Mouse (Mus musculus): ENCODE results near the gene Iqck. TPM values are rescaled to one million over a fixed set of nuclear protein-coding genes. Genes with fewer than 3 reads are reported as not detected.

The Iqck gene
- polyA plus RNA-seq, 1 experiment from 2014 or later: 4.5 TPM

GRCm38 (mm10) chr7:118821887-118822556 is 33.5 kb upstream of the Iqck start:
- Histone ChIP-seq H3K9me3 (ENCODE audit: control insufficient read depth, low read length) (no peaks in the 10 kb centered on the region), H3K4me3 (replicated peaks; ENCODE audit: low read length) (no peak overlapping the region), H3K9ac (no peak overlapping the region), H3K27ac (no peak overlapping the region), H3K4me1 (replicated peaks; ENCODE audit: control insufficient read depth, insufficient read depth, low read length) (no peaks in the 10 kb centered on the region), H3K4me2 (replicated peaks) (no peak overlapping the region), H3K36me3 (replicated peaks; ENCODE audit: control insufficient read depth, insufficient read depth) (peaks cover 46% of the 10 kb centered on the region), H3K27me3 (ENCODE audit: control insufficient read depth, insufficient read depth, low read length) (no peaks in the 10 kb centered on the region)
- no peak for DNase-seq (ENCODE audit: low spot score)
- 93% methylated on average over 12 of the region's 12 CpGs for WGBS
- no peak for ATAC-seq (ENCODE audit: low FRiP score)

DNA sequence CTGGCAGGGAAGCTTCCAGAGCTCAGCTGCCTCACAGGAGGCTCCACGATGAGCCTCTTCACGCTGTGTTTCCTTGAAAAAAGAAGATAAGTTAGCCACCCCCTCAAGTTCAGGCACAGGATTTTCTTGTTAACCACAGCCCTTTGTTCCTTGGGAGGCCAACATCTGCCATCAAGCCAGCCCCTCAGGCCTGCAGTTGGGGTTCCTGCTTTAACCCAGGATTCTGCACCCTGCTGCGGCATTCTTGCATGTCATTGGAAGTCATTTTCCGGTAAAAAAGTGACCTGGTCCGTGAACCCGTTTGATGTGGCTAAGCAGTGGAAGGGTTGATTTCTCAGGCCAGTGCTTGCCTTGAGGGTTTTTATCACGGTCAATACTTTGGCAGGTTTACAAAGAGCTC is 31.1 kb upstream of the Iqck start:
- no peak overlapping the region for H3K4me2 ChIP-seq (replicated peaks)
- ATAC-seq (ENCODE audit: low FRiP score): no peak
- H3K9ac ChIP-seq: no peak overlapping the region
- H3K27me3 ChIP-seq (ENCODE audit: control insufficient read depth, insufficient read depth, low read length): no peaks in the 10 kb centered on the region
- no peaks in the 10 kb centered on the region for H3K9me3 ChIP-seq (ENCODE audit: control insufficient read depth, low read length)
- no peak overlapping the region for H3K4me3 ChIP-seq (replicated peaks; ENCODE audit: low read length)
- 46% methylated on average over 7 of the region's 7 CpGs for WGBS
- no peaks in the 10 kb centered on the region for H3K4me1 ChIP-seq (replicated peaks; ENCODE audit: control insufficient read depth, insufficient read depth, low read length)
- no peak overlapping the region for H3K27ac ChIP-seq
- no peak for DNase-seq (ENCODE audit: low spot score)
- H3K36me3 ChIP-seq (replicated peaks; ENCODE audit: control insufficient read depth, insufficient read depth): peaks cover 51% of the 10 kb centered on the region

DNA sequence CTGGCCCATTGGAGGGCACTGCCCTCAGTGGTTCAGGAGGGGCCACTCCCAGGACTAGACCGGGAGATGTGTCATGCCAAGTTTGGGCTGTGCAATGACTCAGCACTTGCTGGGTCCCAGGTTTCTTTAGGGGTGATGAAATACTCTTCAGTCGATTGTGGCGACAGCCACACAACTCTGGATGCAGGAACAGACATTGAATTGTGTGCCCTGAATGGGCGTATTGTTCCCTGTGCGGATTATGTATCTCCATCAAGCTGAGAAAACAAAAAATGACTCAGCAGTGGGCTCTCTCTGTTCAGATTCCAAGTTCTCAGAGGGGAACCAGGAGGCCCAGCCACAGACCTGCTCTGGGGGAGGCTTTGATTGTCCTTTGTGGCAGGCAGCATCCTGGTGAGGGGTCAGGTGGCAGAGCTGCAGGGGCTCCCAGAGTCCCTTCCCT is 27.6 kb upstream of the Iqck start:
- Histone ChIP-seq H3K27ac (no peak overlapping the region), H3K27me3 (ENCODE audit: control insufficient read depth, insufficient read depth, low read length) (no peaks in the 10 kb centered on the region), H3K36me3 (replicated peaks; ENCODE audit: control insufficient read depth, insufficient read depth) (peaks cover 54% of the 10 kb centered on the region), H3K4me2 (replicated peaks) (no peak overlapping the region), H3K4me1 (replicated peaks; ENCODE audit: control insufficient read depth, insufficient read depth, low read length) (no peaks in the 10 kb centered on the region), H3K4me3 (replicated peaks; ENCODE audit: low read length) (no peak overlapping the region), H3K9ac (no peak overlapping the region), H3K9me3 (ENCODE audit: control insufficient read depth, low read length) (no peaks in the 10 kb centered on the region)
- DNase-seq (ENCODE audit: low spot score): no peak
- 36% methylated on average over 5 of the region's 5 CpGs for WGBS
- ATAC-seq (ENCODE audit: low FRiP score): peak; percentile 51; the same call in 1 of the 2 replicates

- 97% methylated on average over 5 of the region's 5 CpGs for WGBS
- Histone ChIP-seq H3K9ac (no peak overlapping the region), H3K9me3 (ENCODE audit: control insufficient read depth, low read length) (no peaks in the 10 kb centered on the region), H3K4me1 (replicated peaks; ENCODE audit: control insufficient read depth, insufficient read depth, low read length) (no peaks in the 10 kb centered on the region), H3K4me2 (replicated peaks) (no peak overlapping the region), H3K27ac (no peak overlapping the region), H3K4me3 (replicated peaks; ENCODE audit: low read length) (no peak overlapping the region), H3K36me3 (replicated peaks; ENCODE audit: control insufficient read depth, insufficient read depth) (peaks cover 99% of the 10 kb centered on the region), H3K27me3 (ENCODE audit: control insufficient read depth, insufficient read depth, low read length) (no peaks in the 10 kb centered on the region)
- DNase-seq (ENCODE audit: low spot score) (no peak), ATAC-seq (ENCODE audit: low FRiP score) (no peak)
These were observed 17.7 kb upstream of the Iqck start for GRCm38 (mm10) chr7:118837901-118838300.

- no peak; the same call in 1 of the 2 replicates for ATAC-seq (ENCODE audit: low FRiP score)
- Histone ChIP-seq H3K4me1 (replicated peaks; ENCODE audit: control insufficient read depth, insufficient read depth, low read length) (no peaks in the 10 kb centered on the region), H3K9me3 (ENCODE audit: control insufficient read depth, low read length) (no peaks in the 10 kb centered on the region), H3K27ac (no peak overlapping the region), H3K27me3 (ENCODE audit: control insufficient read depth, insufficient read depth, low read length) (no peaks in the 10 kb centered on the region), H3K36me3 (replicated peaks; ENCODE audit: control insufficient read depth, insufficient read depth) (peaks cover 99% of the 10 kb centered on the region), H3K9ac (no peak overlapping the region), H3K4me2 (replicated peaks) (no peak overlapping the region), H3K4me3 (replicated peaks; ENCODE audit: low read length) (no peak overlapping the region)
- 74% methylated on average over 8 of the region's 8 CpGs for WGBS
- no peak for DNase-seq (ENCODE audit: low spot score)
These were observed 14.4 kb upstream of the Iqck start for GRCm38 (mm10) chr7:118841030-118841745.

DNA sequence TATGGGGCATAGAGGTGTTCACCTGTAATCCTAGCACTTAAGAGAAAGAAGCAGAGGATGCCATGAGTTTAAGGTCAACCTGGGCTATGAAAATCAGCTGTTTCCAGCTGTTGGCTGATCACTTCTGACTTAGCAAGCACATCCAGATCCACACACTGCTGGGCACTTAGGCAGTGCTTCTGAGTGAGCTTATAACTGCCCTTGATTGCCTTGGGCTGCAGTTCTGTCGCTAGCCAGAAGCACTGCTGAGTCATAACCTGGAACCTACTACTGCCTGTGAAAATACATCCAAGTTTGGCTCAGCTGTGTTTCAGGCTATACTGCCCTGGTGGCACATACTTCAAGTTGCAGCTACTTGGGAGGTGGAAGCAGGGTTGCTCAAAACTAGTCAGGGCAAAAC is 13.8 kb upstream of the Iqck start:
- WGBS: 71% methylated on average over 1 of the region's 1 CpGs
- Histone ChIP-seq H3K4me3 (replicated peaks; ENCODE audit: low read length) (no peak overlapping the region), H3K4me1 (replicated peaks; ENCODE audit: control insufficient read depth, insufficient read depth, low read length) (no peaks in the 10 kb centered on the region), H3K9ac (no peak overlapping the region), H3K36me3 (replicated peaks; ENCODE audit: control insufficient read depth, insufficient read depth) (peaks cover 99% of the 10 kb centered on the region), H3K9me3 (ENCODE audit: control insufficient read depth, low read length) (no peaks in the 10 kb centered on the region), H3K27me3 (ENCODE audit: control insufficient read depth, insufficient read depth, low read length) (no peaks in the 10 kb centered on the region), H3K27ac (no peak overlapping the region), H3K4me2 (replicated peaks) (no peak overlapping the region)
- ATAC-seq (ENCODE audit: low FRiP score) (peak; percentile 57; the same call in 1 of the 2 replicates), DNase-seq (ENCODE audit: low spot score) (no peak)

DNA sequence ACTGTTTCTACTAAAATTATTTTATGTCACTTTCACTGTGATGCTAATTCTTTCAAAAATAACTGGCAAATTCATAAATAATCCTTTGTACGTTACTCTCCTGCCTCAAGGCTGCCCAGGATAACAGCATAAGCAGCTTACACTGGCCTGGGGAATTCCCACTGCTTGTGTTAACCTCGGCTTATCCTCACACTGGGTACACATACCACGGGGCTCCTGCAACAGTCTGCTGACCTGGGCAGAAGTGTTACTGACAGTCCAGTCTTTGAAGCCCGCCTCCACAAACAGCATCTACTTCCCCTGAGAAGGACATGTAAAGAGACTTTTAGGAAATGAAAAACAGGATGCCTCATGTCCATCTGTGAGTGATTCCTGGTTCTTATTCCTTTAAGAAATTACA is 12.6 kb upstream of the Iqck start:
- 81% methylated on average over 4 of the region's 4 CpGs for WGBS
- H3K27ac ChIP-seq: no peak overlapping the region
- ATAC-seq (ENCODE audit: low FRiP score): no peak
- H3K9me3 ChIP-seq (ENCODE audit: control insufficient read depth, low read length): no peaks in the 10 kb centered on the region
- H3K4me3 ChIP-seq (replicated peaks; ENCODE audit: low read length): no peak overlapping the region
- H3K27me3 ChIP-seq (ENCODE audit: control insufficient read depth, insufficient read depth, low read length): no peaks in the 10 kb centered on the region
- H3K9ac ChIP-seq: no peak overlapping the region
- no peak overlapping the region for H3K4me2 ChIP-seq (replicated peaks)
- H3K36me3 ChIP-seq (replicated peaks; ENCODE audit: control insufficient read depth, insufficient read depth): peaks cover 99% of the 10 kb centered on the region
- no peaks in the 10 kb centered on the region for H3K4me1 ChIP-seq (replicated peaks; ENCODE audit: control insufficient read depth, insufficient read depth, low read length)
- no peak for DNase-seq (ENCODE audit: low spot score)

- no peak overlapping the region for H3K27ac ChIP-seq
- ATAC-seq (ENCODE audit: low FRiP score) (no peak), DNase-seq (ENCODE audit: low spot score) (no peak)
- no peaks in the 10 kb centered on the region for H3K27me3 ChIP-seq (ENCODE audit: control insufficient read depth, insufficient read depth, low read length)
- H3K9me3 ChIP-seq (ENCODE audit: control insufficient read depth, low read length): no peaks in the 10 kb centered on the region
- H3K4me2 ChIP-seq (replicated peaks): no peak overlapping the region
- 95% methylated on average over 5 of the region's 5 CpGs for WGBS
- H3K36me3 ChIP-seq (replicated peaks; ENCODE audit: control insufficient read depth, insufficient read depth): peaks cover 100% of the 10 kb centered on the region
- no peak overlapping the region for H3K9ac ChIP-seq
- H3K4me3 ChIP-seq (replicated peaks; ENCODE audit: low read length): no peak overlapping the region
- no peaks in the 10 kb centered on the region for H3K4me1 ChIP-seq (replicated peaks; ENCODE audit: control insufficient read depth, insufficient read depth, low read length)
These were observed 10.4 kb upstream of the Iqck start for GRCm38 (mm10) chr7:118845141-118845540.

- H3K27me3 ChIP-seq (ENCODE audit: control insufficient read depth, insufficient read depth, low read length): no peaks in the 10 kb centered on the region
- peaks cover 100% of the 10 kb centered on the region for H3K36me3 ChIP-seq (replicated peaks; ENCODE audit: control insufficient read depth, insufficient read depth)
- ATAC-seq (ENCODE audit: low FRiP score): no peak
These were observed 9.2 kb upstream of the Iqck start for GRCm38 (mm10) chr7:118846329-118846728.

More at GRCm38 (mm10) chr7:118846329-118846728, 9.2 kb upstream of the Iqck start:
- no peaks in the 10 kb centered on the region for H3K4me1 ChIP-seq (replicated peaks; ENCODE audit: control insufficient read depth, insufficient read depth, low read length)
- H3K27ac ChIP-seq: no peak overlapping the region
- no peak for DNase-seq (ENCODE audit: low spot score)
- no peak overlapping the region for H3K9ac ChIP-seq
- H3K9me3 ChIP-seq (ENCODE audit: control insufficient read depth, low read length): no peaks in the 10 kb centered on the region
- H3K4me3 ChIP-seq (replicated peaks; ENCODE audit: low read length): no peak overlapping the region
- WGBS: 91% methylated on average over 4 of the region's 4 CpGs
- no peak overlapping the region for H3K4me2 ChIP-seq (replicated peaks)
